Mouse (Mus musculus) right cerebral cortex, postnatal 4 days (tissue): ENCODE results near the gene Dok7.

Experiments used
- DNase-seq: peaks from one replicate; pipeline ENCODE4 v3.0.0-alpha.2; 2022

Gene Dok7

GRCm38 (mm10) chr5:35058216-35058615 lies 1.6 kb downstream of the Dok7 start:
- no peak for DNase-seq

- DNase-seq = no peak
Observed at GRCm38 (mm10) chr5:35060098-35060497, 3.5 kb downstream of the Dok7 start.

- DNase-seq = no peak
Observed at GRCm38 (mm10) chr5:35069841-35070240, 13.3 kb downstream of the Dok7 start.

GRCm38 (mm10) chr5:35070314-35070713 lies 13.7 kb downstream of the Dok7 start:
- DNase-seq = no peak

- DNase-seq = no peak
Observed at GRCm38 (mm10) chr5:35070953-35071352, 14.4 kb downstream of the Dok7 start.

- no peak for DNase-seq
Observed at GRCm38 (mm10) chr5:35071855-35072254, 15.3 kb downstream of the Dok7 start.

GRCm38 (mm10) chr5:35073235-35073634 lies 16.7 kb downstream of the Dok7 start:
- no peak for DNase-seq

GRCm38 (mm10) chr5:35073992-35074391 lies 17.4 kb downstream of the Dok7 start:
- no peak for DNase-seq

GRCm38 (mm10) chr5:35076369-35076768 lies 19.8 kb downstream of the Dok7 start:
- no peak for DNase-seq

GRCm38 (mm10) chr5:35079101-35079500 lies 22.5 kb downstream of the Dok7 start:
- no peak for DNase-seq

GRCm38 (mm10) chr5:35084913-35085312 lies 28.3 kb downstream of the Dok7 start:
- DNase-seq = no peak

- DNase-seq = peak; percentile 60
Observed at GRCm38 (mm10) chr5:35088785-35089613, 32.4 kb downstream of the Dok7 start.

- no peak for DNase-seq
Observed at GRCm38 (mm10) chr5:35089614-35089963, 33.0 kb downstream of the Dok7 start.

- DNase-seq = no peak
Observed at GRCm38 (mm10) chr5:35091636-35092035, 35.1 kb downstream of the Dok7 start.

- no peak for DNase-seq
Observed at GRCm38 (mm10) chr5:35103086-35103485, 46.5 kb downstream of the Dok7 start.

GRCm38 (mm10) chr5:35103528-35103927 lies 47.0 kb downstream of the Dok7 start:
- no peak for DNase-seq

GRCm38 (mm10) chr5:35104183-35104959 lies 47.8 kb downstream of the Dok7 start:
- no peak for DNase-seq

- DNase-seq = peak; percentile 88
Observed at GRCm38 (mm10) chr5:35104960-35105921, 48.7 kb downstream of the Dok7 start, which contains the start of gene Lrpap1. Gene Lrpap1, minus strand, starts transcription at chr5:35105766.

- no peak for DNase-seq
Observed at GRCm38 (mm10) chr5:35105922-35106298, 49.3 kb downstream of the Dok7 start.

GRCm38 (mm10) chr5:35112444-35112843 lies 55.9 kb downstream of the Dok7 start:
- DNase-seq = no peak

- no peak for DNase-seq
Observed at GRCm38 (mm10) chr5:35116002-35116401, 59.4 kb downstream of the Dok7 start.

- DNase-seq = no peak
Observed at GRCm38 (mm10) chr5:35117633-35118032, 61.1 kb downstream of the Dok7 start.

- no peak for DNase-seq
Observed at GRCm38 (mm10) chr5:35118418-35118817, 61.9 kb downstream of the Dok7 start.
